Mouse (Mus musculus) CH12.LX (cell line): ENCODE measurements around the gene Paxbp1. TPM values are rescaled to one million over a fixed set of nuclear protein-coding genes. Genes with fewer than 3 reads are reported as not detected.

Source experiments
- DNase-seq: peaks from one replicate; pipeline ENCODE4 v3.0.0-alpha.2; 2013; ENCODE audit errors: extremely low read depth
- H3K27ac ChIP-seq: 2 replicates; pipeline ENCODE4 v1.5.1; 2012; ENCODE audit warnings: low read depth, mild to moderate bottlenecking, control low read depth, moderate library complexity; ENCODE audit not compliant: insufficient read depth
- H3K27me3 ChIP-seq: replicated peaks from 2 replicates; pipeline ENCODE3; 2012; ENCODE audit warnings: inconsistent platforms
- H3K36me3 ChIP-seq, 2 experiments: replicated peaks in 1 of 2; 2 replicates each; pipeline versions ENCODE3 to v1.6.1; 2012; ENCODE audit warnings: inconsistent platforms in 1 of 2, low read length in 1 of 2, mild to moderate bottlenecking in 1 of 2, mixed read lengths in 1 of 2, moderate library complexity in 1 of 2; ENCODE audit not compliant: control insufficient read depth in 1 of 2, insufficient read depth in 1 of 2
- H3K4me1 ChIP-seq, 2 experiments: 2 replicates each; pipeline ENCODE4 v1.6.1; 2012; ENCODE audit warnings: inconsistent platforms in 1 of 2, moderate library complexity in 1 of 2; ENCODE audit not compliant: insufficient read depth in 2 of 2, control insufficient read depth in 1 of 2
- H3K4me2 ChIP-seq: 2 replicates; pipeline ENCODE4 v1.6.1; 2012; ENCODE audit warnings: low read depth, mild to moderate bottlenecking, control low read depth; ENCODE audit not compliant: poor library complexity, insufficient read depth, severe bottlenecking
- H3K4me3 ChIP-seq, 3 experiments: fragments of 150-350 bp in 1 of 3; sonication (generic) in 1 of 3; replicated peaks in 1 of 3; 2 replicates each; pipeline versions ENCODE3 to v1.5.1; 2011 to 2012; ENCODE audit warnings: low read depth in 2 of 3, low read length in 2 of 3, mild to moderate bottlenecking in 2 of 3, moderate library complexity in 2 of 3, control low read depth in 1 of 3, improper control_type of control experiment in 1 of 3, inconsistent platforms in 1 of 3, mixed read lengths in 1 of 3; ENCODE audit not compliant: poor library complexity in 1 of 3
- H3K79me2 ChIP-seq: replicated peaks from 2 replicates; pipeline ENCODE4 v1.6.1; 2012; ENCODE audit warnings: mild to moderate bottlenecking, moderate library complexity; ENCODE audit not compliant: control insufficient read depth, poor library complexity, insufficient read depth, severe bottlenecking; ENCODE audit errors: extremely low read depth
- H3K9ac ChIP-seq: 2 replicates; pipeline ENCODE4 v1.6.1; 2012; ENCODE audit warnings: low read depth, mild to moderate bottlenecking, control low read depth, moderate library complexity; ENCODE audit not compliant: insufficient read depth
- H3K9me3 ChIP-seq: replicated peaks from 2 replicates; pipeline ENCODE3; 2012; ENCODE audit warnings: low read length, inconsistent platforms, mixed read lengths
- BHLHE40 ChIP-seq: IDR thresholded peaks from 2 replicates; pipeline ENCODE4 v1.6.1; 2011; ENCODE audit warnings: mild to moderate bottlenecking, low read depth, low read length, improper control_type of control experiment
- CHD1 ChIP-seq: IDR thresholded peaks from 2 replicates; pipeline ENCODE4 v1.6.1; 2012; ENCODE audit warnings: low read depth, low read length, improper control_type of control experiment, inconsistent platforms
- CHD2 ChIP-seq: IDR thresholded peaks from 2 replicates; pipeline ENCODE4 v1.6.1; 2011; ENCODE audit warnings: low read length, improper control_type of control experiment
- CTCF ChIP-seq, 2 experiments: IDR thresholded peaks in 1 of 2; conservative IDR thresholded peaks in 1 of 2; 2 replicates each; pipeline ENCODE4 v1.5.1; 2011 to 2012; ENCODE audit warnings: low read depth in 2 of 2, low read length in 2 of 2, improper control_type of control experiment in 1 of 2, inconsistent platforms in 1 of 2, mild to moderate bottlenecking in 1 of 2, moderate library complexity in 1 of 2
- ELF1 ChIP-seq: IDR thresholded peaks from 2 replicates; pipeline ENCODE4 v1.6.1; 2014; ENCODE audit warnings: low read depth, mild to moderate bottlenecking, inconsistent platforms, low read length, improper control_type of control experiment
- EP300 ChIP-seq: IDR thresholded peaks from 2 replicates; pipeline ENCODE4 v1.6.1; 2011; ENCODE audit warnings: low read length, improper control_type of control experiment
- ETS1 ChIP-seq: conservative IDR thresholded peaks from 2 replicates; pipeline ENCODE4 v1.6.1; 2012; ENCODE audit warnings: low read depth, mild to moderate bottlenecking, inconsistent platforms, low read length, improper control_type of control experiment, moderate library complexity
- GABPA ChIP-seq: IDR thresholded peaks from 2 replicates; pipeline ENCODE4 v1.6.1; 2012; ENCODE audit warnings: low read depth, low read length, improper control_type of control experiment, inconsistent platforms; ENCODE audit not compliant: insufficient replicate concordance
- HCFC1 ChIP-seq: IDR thresholded peaks from 2 replicates; pipeline ENCODE4 v1.6.1; 2012; ENCODE audit warnings: low read depth, mild to moderate bottlenecking, inconsistent platforms, low read length, improper control_type of control experiment
- IRF4 ChIP-seq: IDR thresholded peaks from 2 replicates; pipeline ENCODE4 v1.6.1; 2014; ENCODE audit warnings: low read depth, mild to moderate bottlenecking, inconsistent platforms, low read length, improper control_type of control experiment
- JUN ChIP-seq: IDR thresholded peaks from 2 replicates; pipeline ENCODE4 v1.6.1; 2011; ENCODE audit warnings: low read depth, mild to moderate bottlenecking, low read length, improper control_type of control experiment, moderate library complexity; ENCODE audit not compliant: insufficient read depth
- KAT2A ChIP-seq: IDR thresholded peaks from 2 replicates; pipeline ENCODE4 v1.6.1; 2012; ENCODE audit warnings: low read length, improper control_type of control experiment, inconsistent platforms; ENCODE audit not compliant: insufficient replicate concordance
- MAX ChIP-seq: IDR thresholded peaks from 2 replicates; pipeline ENCODE4 v1.6.1; 2011; ENCODE audit warnings: low read length, improper control_type of control experiment
- MAZ ChIP-seq: IDR thresholded peaks from 2 replicates; pipeline ENCODE4 v1.6.1; 2012; ENCODE audit warnings: low read depth, mild to moderate bottlenecking, inconsistent platforms, low read length, improper control_type of control experiment, moderate library complexity
- MEF2A ChIP-seq: IDR thresholded peaks from 2 replicates; pipeline ENCODE4 v1.6.1; 2014; ENCODE audit warnings: low read depth, mild to moderate bottlenecking, inconsistent platforms, low read length, improper control_type of control experiment, borderline replicate concordance
- MXI1 ChIP-seq: IDR thresholded peaks from 2 replicates; pipeline ENCODE4 v1.6.1; 2011; ENCODE audit warnings: mild to moderate bottlenecking, low read depth, low read length, improper control_type of control experiment
- MYC ChIP-seq: IDR thresholded peaks from 2 replicates; pipeline ENCODE4 v1.6.1; 2011; ENCODE audit warnings: low read depth, mild to moderate bottlenecking, improper control_type of control experiment, low read length
- NELFE ChIP-seq: IDR thresholded peaks from 2 replicates; pipeline ENCODE4 v1.6.1; 2011; ENCODE audit warnings: low read depth, low read length, improper control_type of control experiment
- NRF1 ChIP-seq: IDR thresholded peaks from 2 replicates; pipeline ENCODE4 v1.6.1; 2014; ENCODE audit warnings: low read depth, mild to moderate bottlenecking, inconsistent platforms, low read length, improper control_type of control experiment, moderate library complexity
- PAX5 ChIP-seq: IDR thresholded peaks from 2 replicates; pipeline ENCODE4 v1.6.1; 2012; ENCODE audit warnings: low read length, inconsistent platforms, mixed read lengths
- POLR2A ChIP-seq: IDR thresholded peaks from 2 replicates; pipeline ENCODE4 v1.6.1; 2011; ENCODE audit warnings: low read depth, mild to moderate bottlenecking, improper control_type of control experiment, low read length
- POLR2AphosphoS2 ChIP-seq: IDR thresholded peaks from 2 replicates; pipeline ENCODE4 v1.6.1; 2011; ENCODE audit warnings: low read depth, low read length, improper control_type of control experiment
- RAD21 ChIP-seq: IDR thresholded peaks from 2 replicates; pipeline ENCODE4 v1.6.1; 2011; ENCODE audit warnings: low read depth, mild to moderate bottlenecking, low read length, improper control_type of control experiment, moderate library complexity
- RCOR1 ChIP-seq: conservative IDR thresholded peaks from 2 replicates; pipeline ENCODE4 v1.6.1; 2012; ENCODE audit warnings: low read depth, mild to moderate bottlenecking, inconsistent platforms, low read length, improper control_type of control experiment
- SIN3A ChIP-seq: IDR thresholded peaks from 2 replicates; pipeline ENCODE4 v1.6.1; 2012; ENCODE audit warnings: low read length, improper control_type of control experiment, inconsistent platforms
- SMC3 ChIP-seq: IDR thresholded peaks from 2 replicates; pipeline ENCODE4 v1.6.1; 2011; ENCODE audit warnings: low read depth, low read length, improper control_type of control experiment
- TBP ChIP-seq: conservative IDR thresholded peaks from 2 replicates; pipeline ENCODE4 v1.6.1; 2011; ENCODE audit warnings: low read depth, low read length, improper control_type of control experiment
- TCF12 ChIP-seq: IDR thresholded peaks from 2 replicates; pipeline ENCODE4 v1.6.1; 2014; ENCODE audit warnings: low read depth, mild to moderate bottlenecking, inconsistent platforms, low read length, improper control_type of control experiment
- UBTF ChIP-seq: IDR thresholded peaks from 2 replicates; pipeline ENCODE4 v1.6.1; 2012; ENCODE audit warnings: low read depth, mild to moderate bottlenecking, inconsistent platforms, low read length, improper control_type of control experiment, moderate library complexity
- USF1 ChIP-seq: IDR thresholded peaks from 2 replicates; pipeline ENCODE4 v1.6.1; 2014; ENCODE audit warnings: low read depth, mild to moderate bottlenecking, inconsistent platforms, low read length, improper control_type of control experiment
- USF2 ChIP-seq: conservative IDR thresholded peaks from 2 replicates; pipeline ENCODE4 v1.6.1; 2011; ENCODE audit warnings: low read depth, low read length, improper control_type of control experiment
- ZMIZ1 ChIP-seq: IDR thresholded peaks from 2 replicates; pipeline ENCODE4 v1.6.1; 2012; ENCODE audit warnings: low read depth, mild to moderate bottlenecking, inconsistent platforms, low read length, improper control_type of control experiment
- ZNF384 ChIP-seq: IDR thresholded peaks from 2 replicates; pipeline ENCODE4 v1.6.1; 2012; ENCODE audit warnings: low read depth, low read length, improper control_type of control experiment, inconsistent platforms
- dilution Hi-C: fragments of 300-500 bp; cut with MboI; formaldehyde crosslinking; loops from 2 replicates; pipeline ENCODE4 v1.14.3; 2020; ENCODE audit warnings: low sequenced_read_pairs; ENCODE audit not compliant: extremely low pct_unique_long_range_greater_than_20kb, extremely low pct_ligation_motif_present
- in situ Hi-C: fragments of 300-500 bp; cut with MboI; formaldehyde crosslinking; loops from 3 replicates; pipeline ENCODE4 v1.14.3; 2019; ENCODE audit warnings: low sequenced_read_pairs, low pct_ligation_motif_present, low pct_unique_long_range_greater_than_20kb, mixed read lengths
- polyA plus RNA-seq: library from polyadenylated mRNA; unstranded; fragments of >175 nt; gene quantifications from 2 replicates; pipeline ENCODE4 v1.2.1, GENCODE M21; 2012; ENCODE audit warnings: low read depth; ENCODE audit not compliant: insufficient read length
- total RNA-seq, 2 experiments: library from RNA; depleted of rRNA; stranded (reverse); fragments of 300-350 nt in 1 of 2; fragments of >200 nt in 1 of 2; gene quantifications; 2 replicates each; pipeline ENCODE4 v1.2.3; 2012 to 2014

Gene Paxbp1
- 38.5 and 39.4 TPM in 2 replicates for total RNA-seq (2012; rRNA removed)
- total RNA-seq (2014; rRNA removed): 74.4 and 96.9 TPM in 2 replicates
- 69.7 and 77.1 TPM in 2 replicates for polyA plus RNA-seq

- TF ChIP-seq KAT2A (peak; percentile 84; the same call in 1 of the 2 replicates), USF1 (no peak), IRF4 (peak; percentile 63; the same call in 1 of the 2 replicates), RAD21 (no peak; the same call in 1 of the 2 replicates), ZNF384 (no peak), HCFC1 (peak; percentile 90), NRF1 (peak; percentile 98), EP300 (no peak), MAX (peak; percentile 87), RCOR1 (no peak), CHD2 (peak; percentile 40; the same call in 1 of the 2 replicates), MEF2A (peak; percentile 86), ELF1 (peak; percentile 89), JUN (no peak), BHLHE40 (0 out of 2 replicates have a peak, but pooled peaks have one; percentile 20), CTCF (conservative IDR thresholded peaks at IDR 0.05 in 1 of 2, IDR thresholded peaks at IDR 0.05 in 1 of 2; ENCODE audit: low read depth in 2 of 2, low read length in 2 of 2) (peak; percentile 77 to 96), POLR2A (peak; percentile 98), GABPA (peak; percentile 86), UBTF (peak; percentile 91), TCF12 (peak; percentile 96), POLR2AphosphoS2 (peak; percentile 92), SMC3 (peak; percentile 26; the same call in 1 of the 2 replicates), ZMIZ1 (peak; percentile 90), ETS1 (no peak), CHD1 (no peak; the same call in 1 of the 2 replicates), PAX5 (no peak), MYC (peak; percentile 94), SIN3A (peak; percentile 92), MXI1 (peak; percentile 95), TBP (peak; percentile 94), USF2 (no peak), NELFE (peak; percentile 94), MAZ (peak; percentile 80)
- Histone ChIP-seq H3K36me3 (peaks cover 15 to 20% of the 10 kb centered on the region in 2 experiments), H3K27me3 (peaks cover 25% of the 10 kb centered on the region), H3K4me1 (peaks cover 10 to 24% of the 10 kb centered on the region in 2 experiments; a peak in 3 of 4 replicates), H3K4me3 (peak within 1 kb of the TSS; percentile 76 to 98 (median 89)), H3K4me2 (peak within 1 kb of the TSS; percentile 68), H3K9me3 (no peaks in the 10 kb centered on the region), H3K27ac (peak within 1 kb of the TSS; percentile 74), H3K79me2 (peaks cover 34% of the 10 kb centered on the region), H3K9ac (peak within 1 kb of the TSS; percentile 88)
- dilution Hi-C loops: no loop called here
- in situ Hi-C loops: loop anchor here (10.0 kb wide), 1 partner anchor 110 kb away; the partner anchor contains the start of gene Cfap298
- peak; percentile 100 for DNase-seq
These were observed at the start of gene Paxbp1 for GRCm38 (mm10) chr16:91044270-91045182. TSS of gene Paxbp1 (minus strand) at chr16:91044543.
